Mouse (Mus musculus) hindbrain, embryonic 11.5 days (tissue): ENCODE measurements around the gene Rap1b. TPM values are rescaled to one million over a fixed set of nuclear protein-coding genes. Genes with fewer than 3 reads are reported as not detected.

Experiments
- ATAC-seq: fragments of 200-750 bp; cut with Nextera tagmentation; 2 replicates; pipeline ENCODE4 v1.8.0; 2017; ENCODE audit warnings: mild to moderate bottlenecking, moderate TSS enrichment, moderate library complexity; ENCODE audit not compliant: low FRiP score
- DNase-seq: peaks from one replicate; pipeline ENCODE4 v3.0.0-alpha.2; 2015; ENCODE audit warnings: low spot score
- H3K27ac ChIP-seq: fragments of 300-500 bp; sonication (generic); 2 replicates; pipeline ENCODE4 v1.5.1; 2014; ENCODE audit warnings: mild to moderate bottlenecking, low read depth, low read length
- H3K27me3 ChIP-seq: fragments of 300-500 bp; sonication (generic); 2 replicates; pipeline ENCODE4 v1.6.1; 2014; ENCODE audit warnings: mild to moderate bottlenecking, low read length, moderate library complexity, mixed read lengths; ENCODE audit not compliant: control insufficient read depth, insufficient read depth
- H3K36me3 ChIP-seq: fragments of 300-500 bp; sonication (generic); 2 replicates; pipeline ENCODE4 v1.6.1; 2014; ENCODE audit warnings: mild to moderate bottlenecking, low read length, moderate library complexity, mixed read lengths; ENCODE audit not compliant: control insufficient read depth, insufficient read depth
- H3K4me1 ChIP-seq: fragments of 300-500 bp; sonication (generic); replicated peaks from 2 replicates; pipeline ENCODE4 v1.6.1; 2014; ENCODE audit warnings: low read length, mixed read lengths; ENCODE audit not compliant: control insufficient read depth, insufficient read depth
- H3K4me2 ChIP-seq: fragments of 300-500 bp; sonication (generic); replicated peaks from 2 replicates; pipeline ENCODE4 v1.6.1; 2014; ENCODE audit warnings: mild to moderate bottlenecking, low read depth, low read length
- H3K4me3 ChIP-seq: fragments of 300-500 bp; sonication (generic); 2 replicates; pipeline ENCODE4 v1.5.1; 2014; ENCODE audit warnings: low read depth, low read length
- H3K9ac ChIP-seq: fragments of 300-500 bp; sonication (generic); 2 replicates; pipeline ENCODE4 v1.6.1; 2014; ENCODE audit warnings: low read depth, low read length
- H3K9me3 ChIP-seq: fragments of 300-500 bp; sonication (generic); 2 replicates; pipeline ENCODE4 v1.6.1; 2016; ENCODE audit warnings: low read length; ENCODE audit not compliant: control insufficient read depth
- WGBS: fragments of 180-500 bp; shearing (Covaris S2); extraction: QIAGEN DNeasy Blood & Tissue Kit; methylation state at CpG from one replicate; pipeline ENCODE4 v1.1.7; 2014; 5-methylcytosine and 5-hydroxymethylcytosine counted together
- polyA plus RNA-seq: library from polyadenylated mRNA; unstranded; fragments of >200 nt; fragmentation: Nextera tagmentation; extraction: Ambion mirVana; gene quantifications from 2 replicates; pipeline ENCODE4 v1.2.1, GENCODE M21; 2014

Gene Rap1b
- polyA plus RNA-seq, 1 experiment from 2014 or later = 176 TPM

DNA sequence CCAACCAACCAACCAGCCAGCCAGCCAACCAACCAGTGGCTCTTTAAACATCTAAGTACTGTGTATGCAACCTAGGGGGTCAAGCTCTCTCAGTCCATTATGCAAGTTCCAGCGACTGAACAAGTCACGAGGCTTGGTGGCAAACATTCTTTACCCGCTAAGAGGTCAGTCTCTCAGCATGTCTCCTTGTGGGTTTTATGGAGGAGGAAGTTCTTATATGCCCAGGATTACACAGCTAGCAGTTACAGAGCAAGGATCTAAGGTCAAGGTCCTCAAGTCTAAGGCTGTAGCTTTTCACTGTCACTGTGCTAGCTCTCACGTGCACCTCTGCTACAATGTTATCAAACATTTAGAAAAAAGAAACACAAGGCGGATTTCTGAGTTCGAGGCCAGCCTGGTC lies 81.2 kb downstream of the Rap1b start:
- DNase-seq (no peak), ATAC-seq (no peak)
- Histone ChIP-seq H3K27me3 (no peaks in the 10 kb centered on the region), H3K4me1 (no peaks in the 10 kb centered on the region), H3K27ac (no peak overlapping the region), H3K36me3 (peaks cover 14% of the 10 kb centered on the region; the same call in 1 of the 2 replicates), H3K4me2 (no peak overlapping the region), H3K9me3 (no peaks in the 10 kb centered on the region), H3K9ac (no peak overlapping the region), H3K4me3 (no peak overlapping the region)
- WGBS = 87% methylated on average over 6 of the region's 6 CpGs

Other genes with a start within 250 kb of the Rap1b start
- 6.0 and 6.3 TPM in 2 replicates for gene Cpm, start 216.5 kb downstream of the Rap1b start, polyA plus RNA-seq
- gene Mdm2, start 135.3 kb downstream of the Rap1b start, polyA plus RNA-seq = 76.6 and 87.8 TPM in 2 replicates
- gene Slc35e3, start 99.7 kb downstream of the Rap1b start, polyA plus RNA-seq = 18.2 and 20.3 TPM in 2 replicates
- 82.8 and 95.8 TPM in 2 replicates for gene Nup107, start 53.3 kb downstream of the Rap1b start, polyA plus RNA-seq